Mouse (Mus musculus) bone marrow, adult 2 months (tissue): ENCODE results near the gene Map1s.

Experiments used
- CTCF ChIP-seq: fragments of 200-500 bp; IDR thresholded peaks from 2 replicates; pipeline ENCODE4 v1.5.1; 2011; ENCODE audit warnings: low read length, control low read depth; ENCODE audit not compliant: control insufficient read depth, insufficient read depth
- POLR2A ChIP-seq: fragments of 200-500 bp; IDR thresholded peaks from 2 replicates; pipeline ENCODE4 v1.6.1; 2011; ENCODE audit warnings: low read depth, mild to moderate bottlenecking, control low read depth, low read length, borderline replicate concordance; ENCODE audit not compliant: control insufficient read depth

DNA sequence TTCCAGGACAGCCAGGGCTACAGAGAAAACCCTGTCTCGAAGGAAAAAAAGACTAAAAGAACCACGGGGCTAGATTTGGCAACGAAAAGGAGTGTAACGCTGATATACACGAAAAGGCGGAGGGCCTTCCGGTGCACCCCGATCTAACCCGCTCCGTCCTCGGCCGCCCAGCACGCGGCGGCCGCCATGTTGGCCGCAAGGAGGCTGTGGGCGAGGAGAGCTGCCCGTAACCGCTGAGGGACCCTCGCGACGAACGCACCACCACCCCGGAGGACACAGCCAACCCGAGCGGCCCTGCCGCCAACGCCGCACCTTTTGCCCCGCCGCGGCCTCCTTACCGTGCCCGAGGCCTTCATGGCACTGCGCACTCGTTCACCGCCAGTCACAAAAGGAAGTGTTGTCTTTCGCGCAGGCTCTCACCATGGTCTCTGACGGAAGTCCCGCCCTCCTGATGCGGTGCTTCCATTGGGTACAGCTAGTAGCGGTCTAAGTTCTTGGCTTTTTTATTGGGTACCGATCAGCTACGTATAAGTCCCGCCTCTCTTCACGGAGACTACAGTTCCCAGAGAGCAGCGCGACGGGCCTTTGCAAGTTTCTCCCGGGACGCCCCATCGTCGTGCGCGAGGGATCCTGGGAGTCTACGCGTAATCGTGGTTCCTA, 8.6 kb upstream of the Map1s start, which contains the start of gene Rpl18a:
- no peak for TF ChIP-seq CTCF
- TF ChIP-seq POLR2A, result peak; percentile 93
